Mouse (Mus musculus) cerebellum, adult 11-12 months (tissue): Measurements from ENCODE around the gene Apeh.

Source experiments
- DNase-seq: peaks from one replicate; pipeline ENCODE4 v3.0.0; 2022

Apeh gene

GRCm38 (mm10) chr9:108117143-108117542 is 22.7 kb upstream of the Apeh start:
- no peak for DNase-seq

GRCm38 (mm10) chr9:108115290-108116077 is 21.1 kb upstream of the Apeh start:
- peak; percentile 57 for DNase-seq

GRCm38 (mm10) chr9:108112719-108113340 is 18.4 kb upstream of the Apeh start:
- DNase-seq, result peak; percentile 89

GRCm38 (mm10) chr9:108111593-108112121 is 17.3 kb upstream of the Apeh start:
- peak; percentile 60 for DNase-seq

GRCm38 (mm10) chr9:108111101-108111592 is 16.7 kb upstream of the Apeh start:
- peak; percentile 58 for DNase-seq

GRCm38 (mm10) chr9:108110160-108110559 is 15.8 kb upstream of the Apeh start:
- DNase-seq, result no peak

- peak; percentile 50 for DNase-seq
Measured at GRCm38 (mm10) chr9:108107867-108108266, 13.5 kb upstream of the Apeh start.

- peak; percentile 63 for DNase-seq
Measured at GRCm38 (mm10) chr9:108106090-108106489, 11.7 kb upstream of the Apeh start.

GRCm38 (mm10) chr9:108105549-108105863 is 11.1 kb upstream of the Apeh start:
- no peak for DNase-seq

GRCm38 (mm10) chr9:108104766-108105548 is 10.6 kb upstream of the Apeh start:
- DNase-seq, result peak; percentile 70

- peak; percentile 70 for DNase-seq
Measured at GRCm38 (mm10) chr9:108099619-108100018, 5.2 kb upstream of the Apeh start.

- no peak for DNase-seq
Measured at GRCm38 (mm10) chr9:108095949-108096712, 1.7 kb upstream of the Apeh start.

- peak; percentile 72 for DNase-seq
Measured at GRCm38 (mm10) chr9:108095518-108095917, 1.1 kb upstream of the Apeh start.

- peak; percentile 64 for DNase-seq
Measured at GRCm38 (mm10) chr9:108094998-108095411, 599 bp upstream of the Apeh start.

GRCm38 (mm10) chr9:108093586-108093985 is 820 bp downstream of the Apeh start:
- DNase-seq, result peak; percentile 64

- no peak for DNase-seq
Measured at GRCm38 (mm10) chr9:108090611-108091120, 3.7 kb downstream of the Apeh start.

- DNase-seq, result no peak
Measured at GRCm38 (mm10) chr9:108085261-108085660, 9.1 kb downstream of the Apeh start.

GRCm38 (mm10) chr9:108083561-108083960 is 10.8 kb downstream of the Apeh start:
- no peak for DNase-seq

- DNase-seq, result no peak
Measured at GRCm38 (mm10) chr9:108082988-108083431, 11.4 kb downstream of the Apeh start, which contains the start of gene Rnf123. Gene Rnf123, minus strand, starts transcription at chr9:108083346.

GRCm38 (mm10) chr9:108082549-108082948 is 11.9 kb downstream of the Apeh start:
- peak; percentile 66 for DNase-seq

GRCm38 (mm10) chr9:108080168-108080567 is 14.2 kb downstream of the Apeh start, which contains the start of gene Mst1:
Gene Mst1, plus strand, starts transcription at chr9:108080436.
- no peak for DNase-seq
